Mouse (Mus musculus): Measurements from ENCODE around the gene Gm2a.
"Not testable (repeated sequence)": the region's sequence is repeated elsewhere in the genome, so short reads cannot be mapped to it uniquely, and the experiment has no call there.

Gene Gm2a

DNA sequence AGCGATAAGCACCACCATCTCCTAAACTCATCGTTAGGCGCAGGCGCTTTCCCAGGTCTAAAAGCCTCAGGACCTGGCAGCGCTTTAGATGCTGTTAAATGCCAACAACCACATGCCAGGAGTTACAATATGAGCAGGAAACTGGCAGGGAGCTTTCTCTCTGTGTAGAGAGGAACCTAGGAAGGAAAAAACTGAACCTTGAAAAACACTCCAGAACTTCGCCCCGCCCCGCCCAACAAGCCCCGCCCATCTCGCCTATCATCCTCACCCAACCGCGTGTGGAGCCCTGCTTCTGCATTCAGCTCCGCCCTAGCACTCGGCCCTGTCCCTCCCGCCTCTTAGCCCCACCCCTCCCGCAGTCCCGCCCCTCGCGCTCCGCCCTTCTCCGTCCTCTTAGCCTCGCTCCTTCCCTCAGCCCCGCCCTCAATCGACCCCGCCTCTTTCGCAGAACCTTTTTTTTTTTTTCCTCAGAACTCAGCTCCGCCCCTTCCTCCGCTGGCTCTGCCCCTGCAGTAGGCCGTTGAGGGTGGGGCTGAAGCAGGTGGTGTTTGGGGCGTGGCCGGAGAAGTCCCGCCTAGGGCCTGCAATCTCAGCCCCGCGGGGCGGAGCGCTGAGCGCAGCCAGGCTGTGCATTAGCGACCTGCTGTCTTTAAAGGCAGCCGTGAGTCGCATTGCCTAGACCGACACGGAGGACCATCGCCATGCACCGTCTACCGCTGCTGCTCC is at the start of gene Gm2a:
Gene Gm2a (plus strand): TSS at position 653 of the 726 bp plus-strand sequence.
- DNase-seq (ENCODE audit: low spot score) = peak; percentile 88

DNA sequence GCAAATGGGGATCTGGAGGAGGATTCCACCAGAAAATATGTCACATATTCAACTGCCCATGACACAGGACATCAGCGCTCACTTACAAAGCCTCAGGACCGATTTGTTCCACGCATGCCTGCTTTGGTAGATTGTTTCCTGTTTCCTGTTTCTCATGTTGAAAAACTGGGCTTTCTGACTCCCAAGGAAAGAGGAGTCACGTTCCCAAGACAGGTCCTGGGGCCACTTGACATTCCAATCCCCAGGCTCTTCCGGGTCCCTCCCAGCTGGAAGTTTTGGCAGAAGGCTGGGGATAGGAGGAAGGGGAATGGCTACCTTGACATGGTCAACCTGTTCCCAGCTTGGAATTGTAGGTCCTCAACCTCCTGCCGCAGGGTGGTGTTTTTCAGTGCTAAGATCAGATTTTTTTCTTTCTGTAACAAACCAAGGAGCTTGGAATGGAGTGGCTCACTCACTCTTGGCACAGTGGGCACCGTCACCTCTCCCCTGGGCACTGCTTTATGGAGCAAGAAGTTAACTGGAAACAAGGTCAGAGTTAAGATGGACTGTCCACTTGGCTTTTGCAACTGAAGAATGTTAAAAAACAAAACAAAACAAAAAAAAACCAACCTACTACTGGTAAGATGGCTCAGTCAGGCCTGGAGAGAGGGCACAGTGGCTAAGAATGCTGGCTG is 46.9 kb upstream of the Gm2a start:
- DNase-seq (ENCODE audit: low spot score) = no peak

DNA sequence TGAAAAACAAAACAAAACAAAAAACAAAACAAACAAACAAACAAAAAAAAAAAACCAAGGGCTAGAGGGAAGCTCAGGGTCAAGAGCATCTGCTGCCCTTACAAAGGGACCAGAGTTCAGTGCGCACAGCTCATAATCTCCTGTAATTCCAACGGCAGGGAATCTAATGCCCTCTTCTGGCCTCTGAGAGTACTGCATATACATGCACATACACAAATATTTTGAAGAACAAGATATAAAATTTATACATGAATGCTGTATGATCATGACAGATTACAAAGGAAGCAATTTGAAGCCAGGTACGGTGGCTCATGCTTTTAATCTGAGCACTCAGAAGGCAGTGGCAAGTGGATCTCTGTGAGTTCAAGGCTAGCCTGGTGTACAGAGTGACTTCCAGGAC is 40.4 kb upstream of the Gm2a start:
- DNase-seq (ENCODE audit: low spot score) = no peak

DNA sequence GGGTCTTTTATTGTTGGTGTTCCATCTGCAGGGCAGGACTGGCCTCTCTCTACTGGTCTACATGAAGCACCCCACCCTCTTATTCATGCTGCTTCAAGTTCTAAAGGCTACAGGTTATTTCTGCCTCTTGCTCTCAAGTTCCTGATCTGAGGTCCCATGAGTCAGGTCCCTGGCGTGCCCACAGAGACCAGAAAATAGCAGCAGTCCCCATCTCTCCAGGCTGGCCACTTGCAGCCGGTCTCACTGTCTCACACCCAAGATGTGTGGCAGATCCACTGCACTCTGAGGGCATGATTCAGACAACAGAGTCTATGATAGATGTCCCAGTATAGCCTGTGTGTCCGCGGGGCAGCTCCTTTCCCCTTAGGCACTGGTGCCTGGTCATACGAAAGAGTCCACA is 37.1 kb upstream of the Gm2a start:
- no peak for DNase-seq (ENCODE audit: low spot score)

DNA sequence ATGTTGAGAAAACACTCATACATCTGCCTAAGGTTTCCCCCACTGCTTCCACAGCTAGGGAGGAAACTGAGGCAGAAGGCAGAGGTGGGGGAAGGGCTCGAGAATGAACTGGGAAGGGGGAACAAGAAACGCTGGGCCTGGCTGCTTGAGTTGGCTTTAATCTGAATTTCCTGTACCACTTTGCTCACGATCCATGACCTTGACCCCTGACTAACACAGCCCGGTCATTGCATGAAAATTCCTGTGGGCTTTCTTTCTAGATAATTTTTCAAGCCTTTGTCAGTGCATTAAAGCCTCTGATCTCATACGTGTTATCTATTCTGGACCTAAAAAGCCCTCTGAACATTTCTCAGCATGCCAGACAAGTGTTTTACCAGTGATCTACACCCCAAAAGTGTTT is 35.1 kb upstream of the Gm2a start:
- no peak for DNase-seq (ENCODE audit: low spot score)

DNA sequence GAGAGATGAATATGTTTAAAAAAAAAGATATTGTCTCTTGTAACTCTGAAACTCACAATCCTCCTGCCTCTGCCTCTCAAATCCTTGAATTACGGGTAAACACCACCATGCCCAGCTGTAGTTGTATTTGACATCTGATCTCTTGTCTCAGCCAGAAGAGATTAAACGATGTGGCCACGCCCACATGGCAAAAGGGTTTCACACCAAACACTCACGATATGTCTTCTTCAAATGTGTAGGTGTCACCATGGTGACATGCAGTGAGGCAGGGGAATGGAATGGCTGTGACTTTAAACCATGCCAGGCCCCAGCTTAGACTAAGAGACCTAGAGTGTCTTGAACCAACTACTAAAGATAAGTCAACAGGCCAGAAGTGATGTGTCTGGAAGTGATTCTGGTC is 31.0 kb upstream of the Gm2a start:
- DNase-seq (ENCODE audit: low spot score) = no peak

DNA sequence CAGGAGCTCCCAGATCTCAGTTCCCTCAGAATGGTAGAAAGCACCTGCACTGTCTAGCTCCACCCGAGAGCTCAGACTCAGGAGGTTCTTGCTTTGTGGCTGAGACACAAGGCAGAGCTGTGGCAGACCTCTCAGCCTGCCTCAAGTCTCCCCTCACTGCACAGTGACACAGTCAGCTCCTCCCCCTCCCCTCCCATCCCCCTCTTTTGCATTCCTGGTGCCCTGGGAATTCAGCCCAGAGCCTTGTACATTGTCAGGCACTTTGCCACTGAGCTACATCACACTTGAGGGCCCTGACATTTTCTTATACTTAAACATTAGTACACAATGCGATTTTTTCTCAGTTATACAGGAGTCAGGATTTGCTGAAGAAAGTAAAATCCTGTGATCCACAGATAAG is 28.9 kb upstream of the Gm2a start:
- no peak for DNase-seq (ENCODE audit: low spot score)

DNA sequence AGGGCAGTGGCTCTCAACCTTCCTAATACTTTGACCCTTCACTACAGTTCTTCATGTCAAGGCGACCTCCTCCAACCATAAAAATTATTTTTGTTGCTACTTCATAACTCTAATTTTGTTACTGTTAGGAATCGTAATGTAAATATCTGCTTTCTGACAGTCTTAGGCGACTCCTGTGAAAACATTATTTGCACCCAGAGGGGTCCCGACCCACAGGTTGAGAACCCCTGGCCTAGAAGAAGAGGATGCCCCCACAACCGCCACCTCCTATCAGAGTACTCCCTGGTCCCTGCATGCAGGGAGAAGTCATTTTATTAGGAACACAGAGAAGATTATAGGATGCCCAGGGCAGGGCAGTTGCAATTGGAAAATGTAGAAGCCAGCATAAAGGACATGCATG is 26.6 kb upstream of the Gm2a start:
- DNase-seq (ENCODE audit: low spot score) = no peak

DNA sequence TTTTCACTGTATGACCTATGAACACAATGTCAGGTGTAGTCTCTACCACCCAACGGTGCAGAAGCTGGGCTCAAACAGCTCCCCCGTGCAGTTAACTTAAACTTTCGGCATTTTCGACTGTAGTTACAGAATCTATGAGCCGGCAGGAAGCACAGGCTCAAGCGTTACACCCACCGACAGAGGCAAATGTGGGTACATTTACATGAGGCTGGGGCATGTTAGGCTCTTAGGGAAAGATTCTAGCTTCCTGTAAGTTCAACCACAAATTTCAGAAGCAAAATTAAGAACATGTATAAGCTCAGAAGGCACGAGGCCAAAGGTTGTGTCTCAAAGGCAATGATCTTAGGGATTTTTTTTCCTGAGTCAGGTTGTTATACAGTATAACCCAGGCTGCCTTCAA is 25.4 kb upstream of the Gm2a start:
- no peak for DNase-seq (ENCODE audit: low spot score)

DNA sequence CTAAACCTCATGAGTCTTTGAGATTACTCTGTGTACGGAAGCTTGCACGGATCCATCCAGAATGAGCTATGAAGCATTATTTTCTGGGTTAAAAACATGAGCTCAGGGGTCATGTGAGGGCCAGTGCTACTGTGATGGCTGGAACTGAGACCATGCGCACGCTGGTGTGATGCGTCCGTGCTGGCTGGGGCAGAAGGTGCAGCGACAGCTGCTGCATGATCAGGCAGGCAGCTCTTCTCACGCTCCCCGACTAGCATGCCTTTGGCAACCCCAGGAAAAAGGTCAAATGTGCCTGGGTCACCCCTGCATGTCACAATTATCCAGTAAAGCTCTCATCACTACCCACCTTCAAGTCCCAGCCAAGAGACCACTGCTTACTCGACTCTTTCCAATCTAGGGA is 24.7 kb upstream of the Gm2a start:
- no peak for DNase-seq (ENCODE audit: low spot score)

DNA sequence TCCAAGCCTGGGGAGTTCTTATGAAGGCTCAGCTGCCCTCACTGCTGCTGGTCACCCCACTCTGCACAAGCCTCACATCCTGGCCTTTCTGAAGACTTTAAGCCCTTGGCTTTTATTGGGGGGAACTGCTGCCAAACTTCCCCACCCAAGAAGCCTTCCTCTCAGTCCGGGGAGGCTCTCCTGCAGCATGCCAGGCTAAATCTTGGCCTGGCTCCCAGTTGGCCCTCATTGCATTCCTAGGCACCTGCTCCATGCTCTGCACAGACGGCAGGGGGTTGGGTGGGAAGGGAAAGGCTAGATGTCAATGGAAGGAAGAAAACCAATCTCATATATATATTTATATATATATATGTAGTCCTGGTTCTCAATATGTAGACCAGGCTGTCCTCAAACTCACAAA is 22.3 kb upstream of the Gm2a start:
- DNase-seq (ENCODE audit: low spot score) = no peak

DNA sequence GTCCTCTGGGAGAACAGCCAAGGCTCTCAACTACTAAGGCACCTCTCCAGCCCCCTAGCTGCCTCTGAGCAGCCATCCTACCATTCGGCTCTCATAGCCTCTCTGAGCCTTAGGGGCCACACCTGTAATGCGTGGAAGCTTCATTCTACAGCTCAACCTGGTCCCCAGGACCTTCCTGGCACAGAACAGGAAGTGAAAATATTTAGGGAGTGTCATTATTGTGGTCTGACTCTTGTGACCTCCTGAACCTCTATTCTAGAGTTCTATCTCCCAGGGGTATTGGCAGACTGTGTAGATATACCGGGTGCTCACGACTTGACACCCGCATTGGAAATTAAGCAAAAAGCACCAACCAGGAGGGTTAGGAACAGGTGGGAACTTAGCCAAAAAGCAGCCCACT is 21.7 kb upstream of the Gm2a start:
- no peak for DNase-seq (ENCODE audit: low spot score)

DNA sequence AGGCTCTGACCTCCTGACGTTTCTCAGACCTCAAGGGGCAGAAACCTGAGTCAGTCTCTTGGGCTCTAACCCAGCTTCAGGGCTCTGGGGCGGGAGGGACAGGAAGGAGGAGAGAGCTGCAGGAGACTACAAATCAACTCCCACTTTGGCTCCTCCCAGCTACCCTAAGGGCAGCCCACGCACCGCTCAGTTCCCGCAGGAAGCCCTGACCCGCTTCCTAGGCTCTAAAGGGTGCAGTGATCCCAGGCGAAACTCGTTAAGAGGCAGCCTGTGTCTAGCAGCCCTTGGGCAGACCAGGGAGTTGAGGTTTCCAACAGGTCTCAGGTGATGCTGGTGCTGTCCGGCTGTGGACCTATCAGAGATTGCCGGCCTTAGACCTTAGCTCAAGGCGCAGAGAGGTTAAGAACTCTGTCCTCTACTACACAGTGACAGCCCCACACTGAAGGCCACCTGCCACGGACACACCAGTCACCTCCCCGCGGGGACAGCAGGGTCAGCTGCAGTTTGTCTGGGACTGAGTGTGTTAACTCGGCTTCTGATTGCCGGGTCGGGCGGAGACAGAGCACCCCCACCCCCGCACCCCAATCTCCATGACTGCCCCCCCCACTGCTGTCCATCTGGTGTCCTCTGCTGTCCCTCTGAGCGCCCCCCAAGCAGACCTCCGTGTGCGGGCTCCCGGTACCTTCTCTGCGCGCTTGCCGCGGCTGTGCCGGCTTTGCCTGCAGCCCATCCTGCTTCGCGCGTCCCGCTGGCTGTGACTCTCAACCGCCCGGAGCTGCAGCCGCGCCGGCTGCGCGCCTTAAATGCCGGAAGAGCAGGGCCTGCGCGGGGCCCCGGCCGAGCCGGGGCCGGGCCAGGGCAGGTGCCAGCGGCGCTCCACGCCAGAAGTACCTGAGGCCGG is 20.3 kb upstream of the Gm2a start, which contains the start of gene Ccdc69:
Gene Ccdc69 (minus strand): TSS at position 801 of the 901 bp plus-strand sequence.
- peak; percentile 21 for DNase-seq (ENCODE audit: low spot score)

DNA sequence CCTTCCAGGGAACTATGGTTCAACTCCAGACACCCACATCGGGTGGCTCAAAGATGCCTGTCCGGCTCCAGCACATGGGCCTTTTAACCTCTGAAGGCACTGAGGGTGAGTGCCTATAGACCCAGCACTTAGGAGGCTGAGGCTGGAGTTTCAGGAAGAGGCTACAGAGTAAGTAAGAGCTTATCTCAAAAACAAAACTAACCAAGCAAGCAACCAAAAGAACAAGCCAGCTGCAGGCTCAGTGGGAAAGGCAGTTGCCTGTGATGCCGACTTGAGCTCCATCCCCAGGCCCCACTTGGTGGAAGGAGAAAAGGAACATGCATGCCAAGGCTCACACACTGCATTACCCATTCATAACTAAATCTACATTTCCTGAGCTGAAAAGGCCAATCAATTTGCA is 19.4 kb upstream of the Gm2a start:
- no peak for DNase-seq (ENCODE audit: low spot score)

DNA sequence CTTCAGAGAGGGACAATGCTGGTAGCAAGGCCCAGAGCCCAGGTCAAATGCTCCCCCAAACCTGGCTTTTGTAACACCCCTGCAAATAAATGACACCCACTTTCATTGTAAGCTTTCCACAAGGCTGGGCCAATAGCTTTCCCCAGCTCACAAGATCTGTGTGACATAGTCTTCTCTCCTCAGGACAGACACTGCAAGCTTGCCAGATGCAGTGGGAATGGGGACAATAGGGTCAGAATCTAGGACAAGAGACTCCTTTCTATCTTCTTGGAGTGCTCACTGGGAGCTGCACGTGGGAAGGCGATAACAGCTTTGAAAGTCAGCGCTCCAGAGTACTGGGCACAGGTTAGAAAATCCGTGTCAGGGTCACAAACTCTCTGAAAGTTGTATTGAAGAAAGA is 18.7 kb upstream of the Gm2a start:
- DNase-seq (ENCODE audit: low spot score) = no peak

DNA sequence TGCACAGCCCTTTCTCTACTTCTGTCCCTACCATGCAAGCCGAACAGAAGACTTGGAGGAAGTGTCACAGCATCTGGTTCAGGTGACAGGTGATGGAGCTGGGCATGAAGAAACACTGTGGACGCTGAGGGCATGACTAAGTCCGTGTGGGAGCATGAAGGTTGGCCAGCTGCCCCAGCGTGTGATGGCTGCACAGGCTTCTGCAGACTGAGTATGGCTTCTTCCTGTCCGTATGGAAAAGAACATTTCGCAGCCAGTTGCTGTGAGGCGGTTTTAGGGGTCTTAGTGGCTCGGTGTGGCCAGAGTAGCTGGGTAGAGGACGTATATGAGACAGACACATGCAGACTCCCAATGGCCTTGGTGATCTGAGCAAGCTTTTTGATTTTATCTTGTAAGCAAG is 16.7 kb upstream of the Gm2a start:
- DNase-seq (ENCODE audit: low spot score) = no peak

DNA sequence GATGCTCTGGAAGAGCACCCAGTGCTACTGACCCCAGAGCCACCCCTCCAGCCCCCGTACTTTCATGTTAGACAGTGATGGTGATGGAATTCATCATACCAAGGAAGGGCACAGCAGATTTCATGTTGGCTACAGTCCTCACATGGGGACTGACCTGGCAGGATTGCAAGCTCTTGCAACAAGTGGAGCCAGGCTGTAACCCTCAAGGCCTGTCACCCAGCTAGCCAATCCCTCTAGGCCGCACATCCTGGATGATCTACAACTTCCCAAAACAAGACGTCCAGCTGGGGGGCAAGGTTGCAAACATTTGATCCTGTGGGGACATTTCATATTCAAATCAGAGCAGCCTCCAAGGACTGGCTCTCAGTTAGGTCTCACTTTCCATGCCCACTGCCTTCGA is 13.3 kb upstream of the Gm2a start:
- DNase-seq (ENCODE audit: low spot score) = no peak

DNA sequence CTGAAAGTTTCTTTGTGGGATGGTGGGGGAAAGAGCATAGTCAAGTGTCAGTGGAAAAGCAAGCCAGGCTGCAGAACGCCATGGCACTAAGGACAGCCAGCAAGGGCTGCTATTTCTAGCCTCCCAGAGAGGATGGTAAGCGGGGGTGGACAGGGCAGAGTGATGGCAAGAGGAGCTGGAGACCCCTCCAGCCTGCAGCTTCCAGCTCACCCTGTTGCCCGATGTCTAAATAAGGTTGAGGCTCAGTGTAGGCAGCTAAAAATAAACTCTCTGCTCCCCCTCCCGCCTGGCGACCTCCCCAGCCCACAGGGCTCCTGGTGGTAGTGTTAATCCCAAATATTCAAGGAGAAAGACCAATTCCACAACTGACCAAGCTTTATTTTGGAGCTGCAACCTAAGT is 12.5 kb upstream of the Gm2a start:
- no peak for DNase-seq (ENCODE audit: low spot score)

DNA sequence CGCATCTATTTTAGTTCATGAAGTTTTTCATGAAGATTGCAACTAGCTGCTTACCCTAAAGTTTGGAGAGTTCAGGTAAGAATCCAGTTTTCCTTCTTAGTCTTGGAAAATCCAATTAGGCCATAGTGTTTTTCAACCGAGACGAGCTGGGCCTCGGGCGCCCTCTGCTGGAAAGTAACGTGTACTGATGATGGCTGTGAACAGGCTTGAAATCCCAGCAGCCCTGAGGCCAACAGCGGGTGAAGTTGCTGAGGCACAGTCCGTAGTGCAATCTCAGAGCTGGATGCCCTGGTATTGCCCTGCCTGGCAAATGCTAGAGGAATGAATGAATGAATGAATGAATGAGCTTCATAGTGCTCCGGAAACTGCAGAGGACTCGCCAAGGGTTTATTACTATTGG is 10.9 kb upstream of the Gm2a start:
- peak; percentile 43 for DNase-seq (ENCODE audit: low spot score)

DNA sequence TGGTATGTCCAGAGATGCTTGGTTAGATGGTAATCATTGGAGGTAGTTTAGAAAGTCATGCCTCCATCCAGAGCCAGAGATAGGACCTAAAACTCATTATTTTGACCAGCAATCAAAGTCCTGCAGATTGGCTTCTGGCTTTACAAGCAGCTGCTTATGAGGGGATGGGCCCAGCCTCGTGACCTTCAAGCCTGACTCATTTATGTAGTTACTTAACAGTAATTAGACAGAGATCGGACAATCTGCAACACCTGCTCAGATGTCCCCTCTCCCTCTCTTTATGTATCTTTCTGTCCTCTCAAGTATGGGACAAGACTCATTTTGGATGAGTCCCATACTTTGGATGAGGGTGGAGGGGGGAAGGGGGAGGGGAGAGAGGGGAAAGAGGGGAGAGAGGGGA is 8.0 kb upstream of the Gm2a start:
- no peak for DNase-seq (ENCODE audit: low spot score)

DNA sequence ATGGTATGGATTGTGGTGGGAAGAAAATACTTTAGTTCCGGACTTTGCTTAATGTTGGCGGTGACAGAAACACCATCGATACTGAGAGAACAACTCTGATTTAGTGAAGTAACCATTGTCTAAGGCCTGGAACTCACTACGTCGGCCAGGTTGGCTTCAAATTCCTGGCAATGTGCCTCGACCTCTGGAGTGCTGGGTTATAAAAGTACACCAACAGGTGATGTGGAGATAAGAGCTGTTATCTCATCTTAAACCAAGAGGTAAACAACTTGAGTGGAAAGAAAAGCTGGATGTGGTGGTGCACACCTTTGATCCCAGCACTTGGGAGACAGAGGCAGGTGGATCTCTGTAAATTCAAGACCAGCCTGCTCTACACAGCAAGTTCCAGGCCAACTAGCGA is 4.8 kb upstream of the Gm2a start:
- no peak for DNase-seq (ENCODE audit: low spot score)

DNA sequence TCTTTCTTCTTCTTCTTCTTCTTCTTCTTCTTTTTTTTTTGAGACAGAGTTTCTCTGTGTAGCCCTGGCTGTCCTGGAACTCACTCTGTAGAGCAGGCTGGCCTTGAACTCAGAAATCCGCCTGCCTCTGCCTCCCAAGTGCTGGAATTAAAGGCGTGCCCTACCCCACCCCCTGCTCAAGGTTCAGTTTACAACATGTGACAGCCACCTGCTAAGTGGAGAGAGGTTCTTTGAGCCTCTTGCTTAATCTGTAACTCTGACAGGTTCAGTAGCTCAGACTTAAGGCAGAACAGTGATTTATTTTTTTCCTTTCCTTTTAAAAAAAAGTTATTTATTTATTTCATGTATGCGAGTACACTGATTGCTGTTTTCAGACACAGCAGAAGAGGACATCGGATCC is 1.6 kb upstream of the Gm2a start:
- DNase-seq (ENCODE audit: low spot score) = not testable (repeated sequence)
